Mouse (Mus musculus): ENCODE results near the gene Sag.

The Sag gene

DNA sequence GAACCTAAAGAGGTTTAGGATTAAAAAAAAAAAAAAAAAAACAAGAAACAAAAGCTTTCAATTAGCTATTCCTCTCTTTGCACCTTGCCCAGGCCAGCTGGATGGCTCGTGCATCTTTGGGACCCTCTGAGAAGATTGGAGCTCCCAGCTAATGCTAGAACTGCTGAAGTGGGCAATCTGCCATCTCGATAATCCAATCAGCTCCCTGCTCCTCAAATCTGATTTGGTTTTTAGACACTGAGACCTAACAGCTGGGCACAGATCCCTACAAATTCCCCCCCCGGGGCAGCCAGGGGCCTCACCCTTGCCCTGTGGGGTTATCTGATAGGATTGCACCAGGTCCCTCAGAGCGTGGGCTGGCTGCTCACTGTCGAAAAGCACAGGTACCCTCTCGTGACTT is at the start of gene Sag:
Gene Sag (plus strand): TSS at position 105 of the 400 bp plus-strand sequence.
- no peak for DNase-seq (ENCODE audit: low spot score)

DNA sequence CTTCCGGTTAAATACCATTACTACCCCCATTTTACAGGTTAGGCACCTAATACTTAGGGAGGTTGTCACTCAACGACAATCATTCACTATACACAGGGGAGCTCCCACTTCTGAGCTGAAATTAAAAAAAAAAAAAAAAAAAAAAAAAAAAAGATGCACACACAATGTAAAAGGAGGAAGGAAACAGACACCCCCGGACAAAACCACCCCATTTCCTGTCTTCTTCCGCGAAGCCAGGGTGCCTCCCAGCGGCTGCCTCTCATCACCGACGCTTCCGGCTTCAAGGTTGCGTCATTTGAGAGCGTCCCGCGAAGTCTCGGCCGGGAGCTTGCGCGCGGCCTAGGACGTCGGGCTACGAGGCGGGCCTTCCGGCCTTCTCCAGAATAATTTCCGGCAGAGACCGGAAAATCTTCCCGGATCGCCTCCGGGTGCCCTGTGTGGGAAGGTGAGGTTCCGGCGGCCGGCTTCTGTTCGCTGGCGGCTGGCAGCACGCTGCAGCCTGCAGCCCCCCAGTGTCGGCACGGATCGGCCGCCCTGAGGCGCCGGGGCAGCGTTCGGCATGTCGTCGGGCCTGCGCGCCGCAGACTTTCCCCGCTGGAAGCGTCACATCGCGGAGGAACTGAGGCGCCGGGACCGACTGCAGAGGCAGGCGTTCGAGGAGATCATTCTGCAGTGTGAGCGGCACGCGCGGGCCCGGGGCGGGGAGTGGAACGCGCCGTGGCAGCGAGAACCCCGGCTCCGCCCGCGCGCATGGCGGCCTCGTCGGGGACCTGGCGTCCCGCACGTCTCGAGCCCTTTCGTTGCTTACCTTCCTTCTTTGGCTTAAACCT is 47.6 kb upstream of the Sag start, which contains the start of gene Atg16l1:
Gene Atg16l1 (plus strand): TSS at position 230 of the 830 bp plus-strand sequence.
- peak; percentile 95 for DNase-seq (ENCODE audit: low spot score)

DNA sequence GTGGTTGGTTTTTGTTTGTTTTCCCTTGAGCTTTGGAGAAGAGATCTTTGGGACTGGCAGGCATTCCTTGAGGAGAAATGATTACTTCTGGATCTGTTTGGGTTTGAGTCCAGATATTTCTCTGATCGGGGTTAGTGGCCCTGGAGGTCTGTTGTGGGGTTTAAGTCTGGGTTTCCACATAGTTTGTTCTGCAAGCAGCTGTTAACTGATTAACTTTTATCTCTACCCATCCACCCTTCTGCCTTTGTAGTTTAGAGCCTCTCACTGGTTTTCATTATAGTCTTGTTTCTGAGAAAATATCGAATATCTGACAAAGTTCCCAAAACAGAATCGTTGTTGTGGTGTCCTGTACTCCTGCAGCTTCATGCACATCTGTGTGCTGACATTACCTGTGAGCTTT is 39.7 kb upstream of the Sag start:
- DNase-seq (ENCODE audit: low spot score) = no peak

DNA sequence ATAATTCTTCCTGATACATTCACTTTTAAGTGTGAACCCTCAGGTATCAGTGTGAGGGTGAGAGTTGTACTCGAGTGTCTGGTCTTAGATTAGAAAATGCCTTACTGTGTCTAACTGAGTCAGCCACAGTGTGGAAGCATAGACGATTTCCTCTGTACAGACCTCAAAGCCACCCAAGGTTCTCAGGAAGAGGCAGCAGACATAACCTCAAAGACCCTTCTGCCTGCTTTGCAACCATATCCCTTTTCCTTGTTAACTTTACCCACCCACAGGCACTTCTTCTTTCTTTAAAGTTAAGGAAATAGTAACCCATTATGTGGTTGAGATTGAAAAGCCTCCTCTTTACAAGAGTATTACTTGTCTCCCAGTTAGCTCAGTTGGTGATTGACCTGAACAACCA is 37.7 kb upstream of the Sag start:
- no peak for DNase-seq (ENCODE audit: low spot score)

GRCm38 (mm10) chr1:87766233-87766632 is 37.2 kb upstream of the Sag start:
- DNase-seq (ENCODE audit: low spot score) = no peak

DNA sequence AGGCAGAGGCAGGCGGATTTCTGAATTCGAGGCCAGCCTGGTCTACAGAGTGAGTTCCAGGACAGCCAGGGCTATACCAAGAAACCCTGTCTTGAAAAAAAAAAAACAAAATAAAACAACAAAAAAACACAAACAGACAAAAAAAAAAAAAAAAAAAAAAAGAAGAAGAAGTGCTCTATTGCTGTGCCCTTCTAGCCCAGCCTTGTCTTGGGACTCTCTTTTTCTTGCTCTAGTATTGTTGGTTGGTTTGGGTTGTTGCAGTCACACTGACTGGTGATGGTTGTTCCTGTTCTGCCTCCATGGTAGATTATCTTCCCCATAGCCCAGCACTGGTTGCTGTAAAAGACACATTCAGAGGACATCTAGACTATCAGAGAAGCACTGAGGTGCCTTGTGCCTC is 34.2 kb upstream of the Sag start:
- no peak for DNase-seq (ENCODE audit: low spot score)

DNA sequence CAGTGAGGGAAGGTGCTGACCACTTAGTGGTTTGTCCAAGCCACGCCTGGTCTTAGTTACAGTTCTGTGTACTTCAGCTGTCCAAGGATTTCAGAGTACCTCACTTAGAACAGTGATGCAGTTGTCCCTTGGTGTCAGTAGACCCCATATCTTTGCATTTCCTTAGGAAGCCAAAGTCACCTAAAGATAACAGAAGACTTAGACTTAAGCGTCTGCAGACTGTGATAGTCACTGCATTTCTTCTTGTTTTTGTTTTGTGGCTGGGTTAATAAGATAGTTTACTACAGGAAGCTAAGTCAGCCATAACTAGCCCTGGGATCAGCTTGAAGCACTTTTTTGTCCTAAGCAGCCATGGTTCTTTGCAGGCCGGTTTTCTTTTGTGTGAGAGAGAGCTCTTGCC is 33.0 kb upstream of the Sag start:
- no peak for DNase-seq (ENCODE audit: low spot score)

DNA sequence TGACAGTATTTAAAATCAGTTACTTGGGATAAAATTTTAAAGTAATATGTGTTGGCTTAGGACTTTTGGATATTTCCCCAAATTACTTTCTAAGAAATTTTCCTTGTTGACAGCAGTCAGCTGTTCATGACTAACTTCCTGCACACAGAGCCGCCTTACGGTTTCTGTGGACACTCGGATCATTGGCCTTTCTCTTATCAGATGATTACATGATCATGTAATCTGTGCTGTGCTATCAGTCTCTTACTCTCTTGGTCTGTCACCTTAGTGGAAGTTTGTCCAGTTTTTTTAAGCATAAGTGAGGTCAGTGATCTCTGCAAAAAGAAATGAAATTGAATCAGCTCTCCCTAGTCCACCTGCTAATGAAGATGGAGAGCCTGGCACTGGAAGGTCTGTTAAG is 31.8 kb upstream of the Sag start:
- DNase-seq (ENCODE audit: low spot score) = no peak

GRCm38 (mm10) chr1:87773336-87773735 is 30.1 kb upstream of the Sag start:
- DNase-seq (ENCODE audit: low spot score) = no peak

GRCm38 (mm10) chr1:87774845-87775244 is 28.6 kb upstream of the Sag start:
- DNase-seq (ENCODE audit: low spot score) = no peak

- no peak for DNase-seq (ENCODE audit: low spot score)
Measured at GRCm38 (mm10) chr1:87779204-87779785, 24.2 kb upstream of the Sag start.

DNA sequence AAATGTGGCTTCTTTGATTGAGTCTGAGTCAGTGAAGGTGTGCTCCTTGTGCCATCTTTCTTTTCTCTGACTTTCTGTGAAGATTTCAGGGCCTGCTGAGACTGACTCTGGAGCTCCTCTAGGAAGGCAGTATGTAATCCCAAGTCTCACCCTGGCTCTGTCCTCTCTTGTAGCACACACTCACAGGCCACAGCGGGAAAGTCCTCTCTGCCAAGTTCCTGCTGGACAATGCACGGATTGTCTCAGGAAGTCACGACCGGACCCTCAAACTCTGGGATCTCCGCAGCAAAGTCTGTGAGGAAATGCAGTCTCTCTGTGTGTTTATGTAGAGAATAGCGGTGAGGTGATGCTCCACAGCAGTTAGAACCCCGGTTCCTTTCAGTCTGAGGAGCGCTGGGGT is 17.8 kb upstream of the Sag start:
- DNase-seq (ENCODE audit: low spot score) = no peak

DNA sequence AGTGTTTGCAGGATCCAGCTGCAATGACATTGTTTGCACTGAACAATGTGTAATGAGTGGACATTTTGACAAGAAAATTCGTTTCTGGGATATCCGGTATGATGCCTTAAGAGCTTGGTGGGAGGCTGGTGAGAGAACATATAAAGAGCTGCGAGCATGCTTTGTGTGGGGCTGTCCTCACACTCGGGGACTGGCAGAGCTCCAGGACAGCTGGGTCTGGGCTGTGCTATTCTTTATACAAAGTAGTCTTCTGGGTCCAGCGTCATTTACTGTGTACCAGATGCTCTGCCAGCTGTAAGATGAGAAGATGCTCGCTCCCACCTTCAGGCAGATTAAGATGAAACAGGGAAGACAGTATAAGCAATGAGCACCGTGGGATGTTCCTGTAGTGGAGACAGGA is 17.2 kb upstream of the Sag start:
- DNase-seq (ENCODE audit: low spot score) = no peak

- no peak for DNase-seq (ENCODE audit: low spot score)
Measured at GRCm38 (mm10) chr1:87789665-87790064, 13.8 kb upstream of the Sag start.

DNA sequence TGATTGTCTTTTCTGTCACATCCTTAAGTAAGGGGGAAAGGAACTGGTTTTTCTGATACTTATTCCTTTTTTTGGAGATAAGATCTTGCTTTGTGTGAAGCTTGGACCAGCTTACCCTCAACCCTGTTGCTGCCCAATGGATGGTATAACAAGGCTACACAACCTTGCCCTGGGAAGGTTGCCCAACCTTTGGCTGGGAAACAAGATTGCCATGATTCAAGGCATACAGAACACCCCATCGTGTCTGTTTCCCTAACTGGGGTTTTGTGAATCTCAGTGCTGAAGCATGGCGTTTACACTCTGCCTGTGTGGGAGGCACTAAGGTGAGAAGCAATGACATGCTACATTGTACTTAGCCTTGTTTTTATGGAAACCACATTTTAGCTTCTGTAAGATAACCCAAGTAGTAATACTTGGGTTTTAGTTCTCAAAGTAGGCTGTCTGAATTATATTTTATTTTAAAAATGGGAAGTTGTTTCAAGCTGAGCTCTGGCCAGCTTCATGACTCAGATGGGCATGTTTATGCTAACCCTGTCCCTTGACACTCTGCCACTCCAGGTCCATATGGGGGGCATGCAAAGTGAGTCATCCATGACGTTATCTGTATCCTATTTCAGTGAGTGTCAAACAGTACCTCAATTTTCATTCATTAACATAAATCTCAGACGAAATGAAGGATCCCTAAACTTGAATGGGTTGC is 10.9 kb upstream of the Sag start:
- DNase-seq (ENCODE audit: low spot score) = no peak

DNA sequence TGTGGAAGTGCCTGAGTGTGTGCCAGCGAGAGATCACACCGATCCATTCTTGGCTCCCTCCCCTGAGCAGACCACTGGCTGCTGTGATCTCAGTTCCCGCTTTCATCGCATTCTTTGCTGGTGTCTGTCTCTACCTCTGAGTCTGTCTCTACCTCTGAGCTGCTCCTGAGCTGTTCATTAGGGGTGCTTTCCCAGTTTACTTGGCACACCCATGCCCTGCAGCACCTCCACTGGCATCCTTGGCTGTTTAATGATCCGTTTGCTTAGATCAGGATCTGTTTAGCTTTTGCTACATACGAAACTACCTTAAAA is 10.4 kb upstream of the Sag start:
- no peak for DNase-seq (ENCODE audit: low spot score)

- DNase-seq (ENCODE audit: low spot score) = no peak
Measured at GRCm38 (mm10) chr1:87797702-87798101, 5.8 kb upstream of the Sag start.

DNA sequence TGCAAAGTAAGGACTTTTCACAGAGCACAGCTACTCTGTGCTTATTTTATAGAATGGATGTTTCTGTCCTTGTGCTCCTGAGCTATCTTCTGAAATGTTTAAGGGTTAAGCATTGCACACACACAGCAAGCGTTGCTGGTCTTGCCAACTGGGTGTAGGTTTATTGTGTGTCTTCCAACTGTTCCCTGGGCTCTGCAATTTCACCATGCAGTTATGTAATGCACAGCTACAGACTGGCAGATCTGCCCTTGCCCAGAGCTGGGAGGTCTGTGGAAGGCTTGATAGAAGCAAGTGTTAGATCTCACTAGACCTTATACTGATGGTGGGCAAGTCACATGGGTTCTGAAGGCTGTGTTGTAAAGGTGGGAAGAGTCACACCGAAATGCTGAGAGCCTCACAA is 5.2 kb upstream of the Sag start:
- no peak for DNase-seq (ENCODE audit: low spot score)

- DNase-seq (ENCODE audit: low spot score) = no peak
Measured at GRCm38 (mm10) chr1:87807751-87808150, 4.3 kb downstream of the Sag start.

DNA sequence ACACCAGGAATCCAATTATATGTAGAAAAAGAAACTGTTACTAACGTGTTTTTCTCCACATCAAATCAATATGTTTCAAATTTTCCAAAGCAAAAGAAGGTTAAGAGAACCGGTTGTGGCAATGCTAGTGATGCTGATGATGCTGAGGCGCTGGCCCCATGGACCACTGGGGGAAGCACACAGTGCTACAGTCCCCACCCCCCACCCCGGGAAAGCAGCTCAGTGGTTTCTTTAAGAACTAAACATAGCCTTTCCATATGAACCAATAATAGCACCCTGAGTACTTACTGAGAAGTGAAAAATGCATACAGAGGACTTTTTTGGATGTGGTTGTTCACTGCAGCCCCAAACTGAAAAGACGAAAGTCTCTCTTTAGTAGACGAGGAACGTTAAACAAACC is 7.9 kb downstream of the Sag start:
- no peak for DNase-seq (ENCODE audit: low spot score)

GRCm38 (mm10) chr1:87812061-87812460 is 8.6 kb downstream of the Sag start:
- no peak for DNase-seq (ENCODE audit: low spot score)

GRCm38 (mm10) chr1:87813155-87813554 is 9.7 kb downstream of the Sag start:
- DNase-seq (ENCODE audit: low spot score) = no peak

GRCm38 (mm10) chr1:87813681-87814080 is 10.2 kb downstream of the Sag start:
- DNase-seq (ENCODE audit: low spot score) = no peak

Measured in testis, postnatal 14 days (tissue).